In genomic region chr15:97167116-97167515, GRCm38 (mm10) we compare ENCODE assay signal across 23 mouse cellular contexts.
"Had no signal": no experiment of that assay in that cellular context is flagged by ENCODE, and none has a peak within 500 bp of the region (broad histone marks: within the 10 kb centered on the region; RNA-seq: fewer than 3 reads in every experiment).

No protein-coding gene starts in this region.

- H3K9me3 ChIP-seq: liver, embryonic 15.5 days; lung, embryonic 15.5 days; midbrain, embryonic 10.5 days; neural tube, embryonic 12.5 days; neural tube, embryonic 15.5 days had no signal

- H3K4me2 ChIP-seq: liver, embryonic 15.5 days; lung, embryonic 15.5 days; neural tube, embryonic 12.5 days; neural tube, embryonic 15.5 days had no signal

- DNase-seq: kidney, adult 2 months; layer of hippocampus, adult 9-11 months; layer of hippocampus, postnatal 36 days; lung, adult 18-20 months; lung, postnatal 10 days; lung, postnatal 36 days; midbrain, embryonic 14.5 days; right cerebral cortex, adult 18-20 months; right cerebral cortex, postnatal 14 days; right cerebral cortex, postnatal 4 days; thymus, adult 2 months; thymus, postnatal 14 days; thymus, postnatal 4 days had no signal

- H3K36me3 ChIP-seq: liver, embryonic 15.5 days; lung, embryonic 15.5 days; midbrain, embryonic 10.5 days; neural tube, embryonic 12.5 days; neural tube, embryonic 15.5 days had no signal

- H3K27ac ChIP-seq: kidney, postnatal 0 days; layer of hippocampus, adult 2 months; left cerebral cortex, adult 2 months; liver, embryonic 15.5 days; lung, embryonic 15.5 days; midbrain, embryonic 10.5 days; neural tube, embryonic 12.5 days; neural tube, embryonic 15.5 days; stomach, postnatal 0 days had no signal

- H3K27me3 ChIP-seq: liver, embryonic 15.5 days; lung, embryonic 15.5 days; megakaryocyte, embryonic 14.5 days; neural tube, embryonic 12.5 days; neural tube, embryonic 15.5 days had no signal

- H3K4me1 ChIP-seq: lung, embryonic 15.5 days; megakaryocyte, embryonic 14.5 days; midbrain, embryonic 10.5 days; neural tube, embryonic 12.5 days; neural tube, embryonic 15.5 days had no signal

- H3K9ac ChIP-seq: liver, embryonic 15.5 days; lung, embryonic 15.5 days; neural tube, embryonic 12.5 days; neural tube, embryonic 15.5 days had no signal

- H3K4me3 ChIP-seq: layer of hippocampus, adult 2 months; left cerebral cortex, adult 2 months; liver, embryonic 15.5 days; lung, embryonic 15.5 days; megakaryocyte, embryonic 14.5 days; midbrain, embryonic 10.5 days; neural tube, embryonic 12.5 days; neural tube, embryonic 15.5 days had no signal
